Mouse (Mus musculus) lung, adult 18-20 months (tissue): ENCODE data around the gene Gstp1.
A peak's percentile ranks its signal among the peaks of the same experiment; 100 is the strongest.
"Not testable (repeated sequence)": the region's sequence is repeated elsewhere in the genome, so short reads cannot be mapped to it uniquely, and the experiment has no call there.

Experiments
- DNase-seq, 2 experiments: peaks; one replicate each; pipeline ENCODE4 v3.0.0; 2022; ENCODE audit warnings: mixed read lengths in 2 of 2

The Gstp1 gene

GRCm38 (mm10) chr19:4060044-4060898, 22.5 kb upstream of the Gstp1 start:
- not testable (repeated sequence) for DNase-seq

GRCm38 (mm10) chr19:4059069-4059740, 21.4 kb upstream of the Gstp1 start, which contains the start of gene Gstp3:
Gstp3 (minus strand) TSS chr19:4059569.
- peak; percentile 72 to 78 for DNase-seq

- no peak for DNase-seq
These were observed 20.8 kb upstream of the Gstp1 start for GRCm38 (mm10) chr19:4058581-4058980.

- DNase-seq, result no peak
These were observed 20.2 kb upstream of the Gstp1 start for GRCm38 (mm10) chr19:4057962-4058361.

- DNase-seq, result no peak
These were observed 19.6 kb upstream of the Gstp1 start for GRCm38 (mm10) chr19:4057389-4057788.

GRCm38 (mm10) chr19:4056727-4057126, 18.9 kb upstream of the Gstp1 start:
- DNase-seq, result no peak

- no peak for DNase-seq
These were observed 18.3 kb upstream of the Gstp1 start for GRCm38 (mm10) chr19:4055947-4056693.

- no peak for DNase-seq
These were observed 17.6 kb upstream of the Gstp1 start for GRCm38 (mm10) chr19:4055216-4055946.

GRCm38 (mm10) chr19:4054613-4055012, 16.8 kb upstream of the Gstp1 start:
- DNase-seq, result no peak

- DNase-seq, result no peak
These were observed 14.8 kb upstream of the Gstp1 start for GRCm38 (mm10) chr19:4052516-4053030.

GRCm38 (mm10) chr19:4051741-4052515, 14.1 kb upstream of the Gstp1 start:
- DNase-seq, result peak; percentile 45 to 65

- DNase-seq, result no peak
These were observed 13.2 kb upstream of the Gstp1 start for GRCm38 (mm10) chr19:4051016-4051415.

GRCm38 (mm10) chr19:4049069-4049468, 11.3 kb upstream of the Gstp1 start:
- not testable (repeated sequence) for DNase-seq

GRCm38 (mm10) chr19:4047859-4048258, 10.1 kb upstream of the Gstp1 start:
- DNase-seq, result peak; percentile 75 to 83

GRCm38 (mm10) chr19:4046866-4047254, 9.1 kb upstream of the Gstp1 start:
- DNase-seq, result peak in 1 of 2 experiments; percentile 41

- DNase-seq, result peak; percentile 89 to 94
These were observed 8.4 kb upstream of the Gstp1 start, which contains the start of gene Gstp2 for GRCm38 (mm10) chr19:4045966-4046865. Gstp2 (minus strand) TSS chr19:4046023.

- DNase-seq, result not testable (repeated sequence)
These were observed 6.3 kb upstream of the Gstp1 start for GRCm38 (mm10) chr19:4044109-4044508.

- peak; percentile 67 to 73 for DNase-seq
These were observed 4.3 kb upstream of the Gstp1 start for GRCm38 (mm10) chr19:4042124-4042523.

GRCm38 (mm10) chr19:4041500-4041899, 3.7 kb upstream of the Gstp1 start:
- DNase-seq, result not testable (repeated sequence)

GRCm38 (mm10) chr19:4040941-4041340, 3.2 kb upstream of the Gstp1 start:
- DNase-seq, result not testable (repeated sequence)
